Mouse (Mus musculus): ENCODE measurements at regions not wholly inside any gene's neighbourhood (a gene's known extent, or its start where the extent isn't known, plus 50 kb on each side); places are given as distances from the start of the nearest gene placed in this dataset.

GRCm38 (mm10) chrX:106985684-106986083, 65.3 kb downstream of the Lpar4 start:
- no peak for DNase-seq

GRCm38 (mm10) chrX:106986794-106987193, 66.4 kb downstream of the Lpar4 start:
- DNase-seq = no peak

GRCm38 (mm10) chrX:106987779-106988178, 67.4 kb downstream of the Lpar4 start:
- no peak for DNase-seq

- no peak for DNase-seq
Observed at GRCm38 (mm10) chrX:107004496-107004895, 83.8 kb upstream of the P2ry10 start.

GRCm38 (mm10) chrX:107008968-107009367, 79.3 kb upstream of the P2ry10 start:
- DNase-seq = no peak

- DNase-seq = no peak
Observed at GRCm38 (mm10) chrX:107012615-107013014, 75.7 kb upstream of the P2ry10 start.

- peak in 1 of 2 experiments; percentile 3 for DNase-seq
Observed at GRCm38 (mm10) chrX:107015335-107015734, 73.0 kb upstream of the P2ry10 start.

GRCm38 (mm10) chrX:107031726-107032125, 56.6 kb upstream of the P2ry10 start:
- DNase-seq = no peak

- no peak for DNase-seq
Observed at GRCm38 (mm10) chrX:107038041-107038440, 50.3 kb upstream of the P2ry10 start.
